Mouse (Mus musculus) myocyte (in vitro differentiated cells): ENCODE results near the gene Flot1.

Experiments used
- CEBPB ChIP-seq: IDR thresholded peaks from 2 replicates; pipeline ENCODE4 v1.6.1; 2011; ENCODE audit warnings: mild to moderate bottlenecking, moderate library complexity; ENCODE audit not compliant: poor library complexity, insufficient read depth, severe bottlenecking
- E2F4 ChIP-seq: IDR thresholded peaks from one replicate; pipeline ENCODE4 v1.6.1; 2011; ENCODE audit warnings: mild to moderate bottlenecking, control low read depth, moderate library complexity; ENCODE audit not compliant: insufficient read depth
- MAX ChIP-seq: IDR thresholded peaks from one replicate; pipeline ENCODE4 v1.6.1; 2011; ENCODE audit warnings: low read depth, mild to moderate bottlenecking, control low read depth
- MYOD1 ChIP-seq, 3 experiments: IDR thresholded peaks; one replicate each; pipeline ENCODE4 v1.6.1; 2011; ENCODE audit warnings: control low read depth in 2 of 3, low read depth in 2 of 3, mild to moderate bottlenecking in 2 of 3, moderate library complexity in 1 of 3; ENCODE audit not compliant: insufficient read length in 2 of 3, control insufficient read depth in 1 of 3
- MYOG ChIP-seq, 3 experiments: IDR thresholded peaks; one replicate each; pipeline ENCODE4 v1.6.1; 2011; ENCODE audit warnings: control low read depth in 2 of 3, low read depth in 2 of 3, mild to moderate bottlenecking in 2 of 3; ENCODE audit not compliant: insufficient read length in 2 of 3, control insufficient read depth in 1 of 3, insufficient read depth in 1 of 3
- POLR2A ChIP-seq: IDR thresholded peaks from one replicate; pipeline ENCODE4 v1.6.1; 2011; ENCODE audit warnings: low read depth, mild to moderate bottlenecking, control low read depth, moderate library complexity; ENCODE audit not compliant: insufficient read length
- POLR2AphosphoS2 ChIP-seq: IDR thresholded peaks from one replicate; pipeline ENCODE4 v1.6.1; 2011; ENCODE audit warnings: low read depth, control low read depth; ENCODE audit not compliant: insufficient read length
- TCF12 ChIP-seq: IDR thresholded peaks from one replicate; pipeline ENCODE4 v1.6.1; 2011; ENCODE audit warnings: mild to moderate bottlenecking, control low read depth; ENCODE audit not compliant: poor library complexity, insufficient read depth, severe bottlenecking
- USF1 ChIP-seq: IDR thresholded peaks from one replicate; pipeline ENCODE4 v1.6.1; 2011; ENCODE audit warnings: low read depth, mild to moderate bottlenecking, control low read depth, moderate library complexity

DNA sequence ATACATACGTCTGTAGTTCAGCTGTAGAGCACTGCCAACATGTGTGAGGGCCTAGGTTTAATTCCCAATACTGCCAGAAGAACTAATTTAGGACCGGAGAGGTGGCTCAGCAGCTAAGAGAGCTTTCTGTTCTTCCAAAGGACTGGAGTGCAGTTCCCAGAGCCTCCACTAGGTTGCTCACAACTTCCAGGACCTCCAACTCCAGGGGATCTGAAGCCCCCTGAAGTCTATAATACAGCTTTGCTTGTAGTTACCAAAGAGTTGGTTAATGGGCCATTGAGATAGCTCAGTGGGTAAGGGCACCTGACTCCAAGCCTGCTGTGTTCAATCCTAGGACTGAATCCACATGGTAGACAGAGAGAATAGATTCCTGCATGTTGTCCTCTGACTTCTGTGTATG, 40.6 kb upstream of the Flot1 start:
- TF ChIP-seq POLR2A (no peak), CEBPB (no peak), E2F4 (no peak), POLR2AphosphoS2 (no peak), TCF12 (no peak), USF1 (no peak), MYOG (IDR thresholded peaks at IDR 0.05; ENCODE audit: control insufficient read depth in 1 of 3, insufficient read depth in 1 of 3, insufficient read length in 2 of 3, low read depth in 2 of 3) (no peak), MAX (no peak), MYOD1 (IDR thresholded peaks at IDR 0.05; ENCODE audit: control insufficient read depth in 1 of 3, insufficient read length in 2 of 3, low read depth in 2 of 3) (no peak)
